Mouse (Mus musculus) heart, postnatal 0 days (tissue): ENCODE measurements around the gene Cks1b.

ENCODE experiments used
- CTCF ChIP-seq: IDR thresholded peaks from 2 replicates; pipeline ENCODE4 v1.5.1; 2016; ENCODE audit warnings: antibody characterized with exemption, control low read depth, low read depth
- EP300 ChIP-seq: IDR thresholded peaks from 2 replicates; pipeline ENCODE4 v1.6.1; 2016; ENCODE audit warnings: antibody characterized with exemption, low read depth

DNA sequence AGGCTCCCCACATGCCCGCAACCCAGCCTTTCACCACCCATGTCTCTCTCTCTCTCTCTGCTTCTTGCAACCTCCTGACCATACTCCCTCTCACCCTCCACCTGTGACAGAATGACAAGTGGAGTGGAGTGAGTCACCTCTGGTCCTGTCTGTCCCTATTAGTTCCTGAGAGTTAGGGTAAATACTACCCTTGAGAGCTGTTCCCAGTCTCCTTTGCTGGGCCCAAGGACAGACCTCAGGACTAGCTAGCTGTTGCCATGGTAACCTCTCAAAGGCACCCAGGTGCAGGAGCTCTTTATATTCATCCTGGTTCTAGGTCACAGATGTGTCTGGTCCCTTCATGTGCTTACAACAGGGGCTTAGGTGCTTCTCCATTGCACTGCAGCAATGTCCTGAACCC, 33.7 kb upstream of the Cks1b start:
- no peak for TF ChIP-seq CTCF
- TF ChIP-seq EP300: no peak
